Mouse (Mus musculus): Measurements from ENCODE around the gene Nle1.

Nle1 gene

DNA sequence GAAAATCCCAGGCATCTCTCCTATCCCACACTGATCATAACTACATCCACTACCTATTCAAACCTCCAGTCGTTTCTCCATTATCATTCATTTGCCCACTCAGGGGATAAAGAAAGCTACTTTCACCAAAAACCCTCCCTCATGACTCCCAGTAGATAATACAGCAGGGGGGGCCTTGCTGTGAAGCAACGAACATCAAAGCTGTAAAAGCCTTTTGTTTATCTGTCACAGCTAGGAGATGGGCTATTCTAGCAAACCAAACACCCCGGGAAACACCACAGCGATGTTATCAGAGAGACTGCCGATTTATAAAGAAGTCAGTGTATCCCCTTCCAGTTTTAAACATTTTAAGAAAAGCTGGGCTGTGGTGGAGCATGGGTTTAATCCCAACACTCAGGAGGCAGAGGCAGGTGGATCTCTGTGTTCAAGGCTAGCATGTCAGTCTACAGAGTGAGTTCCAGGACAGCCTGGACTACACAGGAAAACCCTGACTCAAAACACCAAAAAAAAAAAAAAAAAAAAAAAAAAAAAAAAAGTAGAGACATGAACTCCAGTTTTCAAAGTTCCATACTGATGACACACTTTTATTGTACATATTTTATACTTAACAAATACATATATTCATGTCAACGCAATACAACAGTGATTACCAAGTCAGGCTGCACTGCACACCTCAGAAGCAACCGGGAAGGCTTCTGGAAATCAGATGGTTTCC lies 41.2 kb downstream of the Nle1 start:
- DNase-seq, result no peak

DNA sequence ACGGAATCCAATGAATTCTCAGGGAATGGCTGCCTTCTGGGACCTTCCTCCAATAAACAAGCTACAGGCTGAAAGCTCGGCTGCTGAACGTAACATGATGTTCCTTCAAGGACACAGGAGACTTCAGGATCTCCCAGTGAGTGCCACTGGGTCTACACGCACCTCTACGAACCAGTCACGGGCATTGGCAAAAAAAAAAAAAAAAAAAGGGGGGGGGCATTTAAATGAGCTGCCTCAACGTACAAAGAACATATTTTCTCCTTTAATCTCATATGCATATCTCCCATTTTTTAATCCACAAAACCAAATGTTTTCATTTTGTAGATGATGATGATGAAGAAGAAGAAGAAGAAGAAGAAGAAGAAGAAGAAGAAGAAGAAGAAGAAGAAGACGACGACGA lies 42.3 kb downstream of the Nle1 start:
- no peak for DNase-seq

DNA sequence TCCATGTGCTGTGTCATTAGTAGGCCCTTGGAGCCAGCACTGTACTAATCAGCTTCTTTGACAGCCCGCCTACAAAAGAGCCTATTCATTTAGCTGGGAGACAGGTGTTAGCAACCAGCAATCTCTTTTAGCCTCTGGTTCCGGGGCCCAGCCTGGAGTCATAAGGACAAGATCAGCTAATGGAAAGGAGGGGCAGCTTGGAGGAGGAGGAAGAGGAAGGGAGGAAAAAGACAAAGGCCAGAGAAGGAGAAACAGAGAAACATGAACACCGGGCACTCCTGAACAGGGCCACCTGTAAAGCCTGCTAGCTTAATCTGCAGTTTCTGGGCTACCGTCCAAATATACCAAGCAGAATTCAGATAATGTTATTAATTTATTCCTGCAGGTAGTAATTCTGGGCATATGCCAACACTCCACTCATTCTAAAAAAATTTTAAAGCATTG lies 44.7 kb downstream of the Nle1 start:
- DNase-seq, result no peak

DNA sequence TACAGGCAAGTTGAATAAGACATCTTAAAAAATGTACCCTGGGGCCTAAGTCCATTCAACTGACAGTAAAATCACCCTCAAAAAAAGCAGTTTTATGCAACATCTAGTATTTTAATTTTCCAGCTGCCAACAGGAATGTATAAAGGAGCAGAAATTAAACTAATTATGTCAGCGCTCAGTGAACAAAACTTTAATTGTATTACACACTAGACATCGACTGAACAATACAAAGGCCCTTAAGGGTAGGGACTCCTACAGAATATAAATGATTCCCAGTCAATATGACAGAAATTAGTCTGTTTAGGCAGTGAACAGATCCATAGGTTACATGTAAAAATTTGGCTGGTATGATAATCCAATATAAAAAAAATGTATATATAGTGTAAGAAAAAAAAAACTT lies 45.2 kb downstream of the Nle1 start:
- no peak for DNase-seq

DNA sequence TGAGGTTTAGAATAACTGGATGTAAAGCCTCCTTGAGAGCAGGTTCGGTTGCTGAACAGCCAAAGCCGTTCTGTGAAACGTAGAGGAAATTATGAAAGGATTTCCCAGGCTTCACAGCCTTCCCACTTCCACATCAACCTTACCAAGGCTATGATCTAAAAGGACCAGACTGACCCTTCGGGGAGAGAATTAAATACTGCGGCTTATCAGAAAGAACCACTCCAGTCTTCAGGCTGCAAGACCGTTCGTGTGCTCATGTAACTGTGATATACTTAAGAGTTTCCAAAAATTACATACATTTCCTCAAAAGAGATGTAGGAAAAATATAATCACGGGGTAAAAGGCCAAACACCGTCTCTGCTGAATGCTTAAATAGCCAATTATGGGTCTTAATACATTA lies 45.6 kb downstream of the Nle1 start:
- no peak for DNase-seq

DNA sequence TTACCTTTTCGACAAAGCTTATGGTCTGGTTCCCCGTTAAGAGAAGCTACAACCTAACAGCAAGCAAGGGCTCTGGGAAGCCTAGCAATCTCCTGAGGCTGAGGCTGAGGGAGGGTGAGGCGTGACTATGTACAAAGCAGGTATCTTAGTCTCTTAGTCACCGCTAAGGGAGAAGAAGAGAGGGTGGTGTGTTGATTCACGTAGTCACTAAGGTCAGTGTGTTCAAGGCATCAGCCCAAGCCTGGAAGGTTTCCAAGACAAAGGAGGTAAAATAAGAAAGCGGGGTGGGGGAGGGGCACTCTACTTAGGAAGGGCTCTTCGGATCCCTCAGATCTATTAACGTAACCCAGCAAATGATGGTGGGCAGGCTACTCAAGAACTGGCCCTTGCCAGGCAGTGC lies 46.7 kb downstream of the Nle1 start:
- DNase-seq, result no peak

DNA sequence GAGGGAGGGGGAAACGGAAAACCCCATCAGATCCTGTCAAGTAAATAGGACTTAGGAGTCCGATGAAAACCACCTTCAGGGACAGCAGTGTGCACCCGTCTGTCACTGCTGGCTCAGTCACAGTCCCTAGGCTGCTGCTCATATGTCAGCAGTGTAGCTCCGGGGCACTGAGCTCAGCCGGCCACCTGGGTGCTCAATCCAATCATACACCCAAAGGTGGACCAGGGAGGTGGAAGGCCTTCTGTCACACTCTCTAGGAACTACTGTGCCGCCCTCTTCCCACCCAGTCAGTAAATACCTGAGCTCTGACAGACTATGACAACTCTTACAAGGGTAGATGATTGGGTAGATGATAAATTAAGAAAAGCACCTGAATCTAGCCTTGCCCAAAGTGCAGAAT lies 47.5 kb downstream of the Nle1 start:
- no peak for DNase-seq

DNA sequence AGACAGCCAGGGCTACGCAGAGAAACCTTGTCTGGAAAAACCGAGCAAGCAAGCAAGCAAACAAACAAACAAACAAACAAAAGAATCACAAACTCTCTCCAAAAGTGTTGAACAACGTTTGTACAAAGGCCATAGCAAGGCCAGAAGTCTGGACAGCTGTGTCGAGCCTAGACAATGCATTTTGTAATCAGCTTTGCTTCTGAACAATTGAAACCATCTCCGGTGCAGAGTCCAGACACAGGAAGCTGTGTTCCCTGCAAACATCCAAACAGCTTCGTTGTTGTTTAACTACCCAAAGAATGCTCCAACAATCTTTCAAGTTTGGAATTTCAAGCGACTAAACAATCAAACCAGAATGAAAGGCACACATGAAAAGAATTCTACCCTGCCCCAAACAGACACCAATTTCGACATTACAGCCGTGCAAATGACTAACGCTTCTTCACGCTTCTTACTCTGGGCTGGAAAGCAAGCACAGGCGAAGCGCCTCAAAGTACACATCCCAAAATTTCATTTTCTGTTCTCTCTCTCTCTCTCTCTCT lies 50.8 kb downstream of the Nle1 start:
- DNase-seq, result no peak

DNA sequence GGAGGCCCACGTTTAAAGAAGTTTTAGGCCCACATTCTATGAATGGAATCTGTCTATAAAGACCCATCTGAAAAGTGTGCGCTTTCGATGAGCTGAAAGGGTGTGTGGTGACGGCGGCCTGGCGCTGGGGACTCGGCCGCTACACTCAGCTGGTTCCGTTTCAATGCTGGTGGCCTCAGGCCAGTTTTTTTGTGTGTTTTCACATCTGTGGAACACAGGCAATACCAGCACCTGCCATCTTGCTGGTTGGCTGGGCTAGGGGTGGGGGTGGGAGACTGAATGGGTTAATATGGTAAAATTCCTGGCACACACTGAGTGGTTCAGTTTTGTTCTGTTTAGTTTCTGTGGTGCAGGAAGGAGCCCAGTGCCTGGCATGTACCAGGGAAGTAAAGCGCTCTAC lies 52.2 kb downstream of the Nle1 start:
- DNase-seq, result no peak

DNA sequence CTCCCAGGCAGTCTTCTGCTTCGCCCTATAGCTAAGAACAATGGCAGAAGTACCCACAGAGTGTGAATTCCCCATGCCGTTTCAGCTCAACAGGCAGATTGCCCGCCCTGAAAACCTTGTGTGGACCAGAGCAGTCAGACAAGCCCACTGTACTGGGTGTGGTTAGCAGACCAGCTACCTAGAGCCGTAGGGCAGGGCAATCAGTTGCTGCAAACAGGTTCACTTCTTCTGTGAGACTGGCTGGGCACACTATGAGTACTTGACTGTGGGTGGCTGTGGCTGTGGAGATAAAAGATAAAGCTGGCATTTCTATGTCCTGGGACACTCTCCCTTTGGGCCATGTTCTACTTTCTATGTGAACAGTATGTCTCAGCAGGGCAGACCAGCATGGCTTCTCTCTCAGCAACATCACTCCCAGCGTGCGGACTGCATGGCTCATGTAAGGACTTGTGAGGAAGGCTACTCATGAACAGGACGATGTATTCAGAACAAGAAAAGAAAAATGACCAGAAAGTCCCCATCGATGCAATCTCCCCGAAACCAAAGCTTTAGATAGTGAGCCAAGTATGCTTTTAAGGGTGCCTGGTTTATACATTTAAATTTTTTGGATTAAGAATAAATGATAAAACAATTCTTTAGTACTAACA lies 52.8 kb downstream of the Nle1 start:
- no peak for DNase-seq

DNA sequence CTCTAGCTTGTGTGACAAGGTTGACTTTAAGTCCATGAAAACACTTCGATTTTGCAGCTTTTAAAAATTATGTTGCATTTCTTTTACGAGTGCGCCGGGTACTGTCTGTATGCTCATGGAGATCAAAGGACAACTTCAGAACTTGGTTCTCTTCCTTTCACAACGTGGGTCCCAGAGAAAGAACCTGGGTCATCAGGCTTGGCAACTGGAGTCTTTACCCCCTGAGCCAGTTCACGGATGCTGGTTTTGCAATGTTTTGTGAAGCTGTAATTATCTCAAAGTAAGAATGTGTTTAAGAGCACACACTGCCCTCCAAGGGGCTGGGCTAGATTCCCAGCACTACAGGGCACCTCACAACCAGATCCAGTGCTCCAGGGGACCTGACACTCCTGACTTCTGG lies 54.1 kb downstream of the Nle1 start:
- no peak for DNase-seq

DNA sequence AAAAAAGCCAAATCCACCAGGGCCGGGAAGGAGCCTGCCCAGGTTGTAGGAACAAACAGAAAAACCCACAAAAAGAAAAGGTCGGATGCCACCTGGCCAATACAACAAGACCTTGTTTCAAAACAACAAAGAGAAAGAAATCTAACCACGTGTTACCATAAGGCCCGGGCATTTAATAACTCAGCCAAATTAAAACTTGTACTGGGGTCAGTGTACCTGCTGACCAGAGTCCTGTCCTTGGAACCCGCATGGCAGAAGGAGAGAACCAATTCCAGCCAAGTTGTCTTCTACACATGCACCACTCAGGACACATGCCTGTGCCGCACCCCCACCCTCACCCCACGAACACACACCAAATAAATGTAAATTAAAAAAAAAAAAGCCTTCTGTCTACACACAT lies 55.3 kb downstream of the Nle1 start:
- DNase-seq, result no peak

DNA sequence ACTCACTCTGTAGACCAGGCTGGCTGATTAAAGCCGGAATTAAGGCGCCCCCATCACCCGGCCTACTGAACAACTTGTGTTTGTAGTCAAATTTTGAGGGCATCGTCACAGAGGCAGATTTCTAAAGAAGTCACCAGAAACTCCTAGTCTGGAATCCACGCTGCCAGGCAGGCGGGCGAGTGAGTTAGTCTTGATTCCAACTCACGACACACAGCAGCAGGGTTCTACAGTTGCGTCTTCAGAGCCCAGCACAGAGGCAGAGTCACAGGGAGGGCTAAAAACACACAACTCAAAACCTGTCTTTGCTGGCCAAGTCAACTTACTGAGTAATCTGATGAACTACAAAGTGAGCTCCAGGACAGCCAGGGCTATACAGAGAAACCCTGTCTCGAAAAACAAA lies 55.7 kb downstream of the Nle1 start:
- no peak for DNase-seq

DNA sequence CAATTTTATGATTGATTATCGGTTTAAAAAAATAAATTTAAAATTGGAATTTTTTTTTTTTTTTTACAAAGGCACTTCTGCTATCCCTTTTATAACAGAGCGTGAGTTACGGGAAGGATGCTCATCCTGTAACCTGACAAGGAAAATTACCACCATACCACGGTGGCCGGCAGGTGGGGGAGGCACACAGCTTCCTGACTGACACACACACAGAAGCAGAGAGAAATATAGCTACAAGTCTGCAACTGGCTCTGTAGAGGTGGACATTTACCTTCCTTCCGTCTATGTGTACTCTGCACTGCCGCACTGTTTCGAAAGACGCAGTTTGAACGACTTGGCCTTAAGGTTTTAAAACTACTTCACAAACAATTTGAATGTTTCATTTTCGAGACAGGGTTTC lies 56.1 kb downstream of the Nle1 start:
- no peak for DNase-seq

All from cerebellum, postnatal 36 days (tissue).